Mouse (Mus musculus) olfactory bulb, adult 2 months (tissue): ENCODE measurements around the gene Gm45785.

Experiments
- CTCF ChIP-seq: fragments of 200-500 bp; IDR thresholded peaks from 2 replicates; pipeline ENCODE4 v1.5.1; 2012; ENCODE audit warnings: low read depth, mild to moderate bottlenecking, low read length, moderate library complexity; ENCODE audit not compliant: insufficient read depth
- POLR2A ChIP-seq: fragments of 200-500 bp; IDR thresholded peaks from 2 replicates; pipeline ENCODE4 v1.6.1; 2012; ENCODE audit warnings: mild to moderate bottlenecking, low read depth, low read length, moderate library complexity; ENCODE audit not compliant: insufficient read depth

GRCm38 (mm10) chr7:140802629-140803028, 53.5 kb downstream of the Gm45785 start:
- no peak for TF ChIP-seq CTCF
- no peak for TF ChIP-seq POLR2A
